Mouse (Mus musculus) kidney, postnatal 36 days (tissue): ENCODE measurements at regions not wholly inside any gene's neighbourhood (a gene's known extent, or its start where the extent isn't known, plus 50 kb on each side); places are given as distances from the start of the nearest gene placed in this dataset.

Source experiments
- DNase-seq, 2 experiments: peaks; one replicate each; pipeline ENCODE4 v3.0.0; 2021 to 2022; ENCODE audit warnings: mixed read lengths in 2 of 2

DNA sequence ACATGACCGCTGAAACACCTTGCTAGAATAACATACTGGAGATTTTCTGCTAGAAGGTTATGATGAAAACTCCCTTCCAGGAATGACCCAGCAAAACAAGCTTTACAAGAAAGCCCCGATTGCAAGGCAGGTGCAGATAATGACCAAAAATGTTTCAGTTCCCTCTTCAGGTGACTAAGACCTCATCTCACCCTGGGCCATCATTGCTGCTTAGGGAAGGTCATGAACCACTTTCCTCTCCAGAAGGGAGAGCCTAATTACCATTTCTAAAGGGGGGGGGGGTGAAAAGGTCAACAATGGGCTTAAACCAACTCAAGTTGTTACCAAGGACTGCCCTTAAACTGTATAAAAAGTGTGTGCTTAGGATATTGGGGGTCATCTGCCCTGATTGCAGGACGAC is 59.8 kb upstream of the Speer4c start:
- no peak for DNase-seq

GRCm38 (mm10) chr5:15774567-15774966 is 60.5 kb upstream of the Speer4c start:
- no peak for DNase-seq

DNA sequence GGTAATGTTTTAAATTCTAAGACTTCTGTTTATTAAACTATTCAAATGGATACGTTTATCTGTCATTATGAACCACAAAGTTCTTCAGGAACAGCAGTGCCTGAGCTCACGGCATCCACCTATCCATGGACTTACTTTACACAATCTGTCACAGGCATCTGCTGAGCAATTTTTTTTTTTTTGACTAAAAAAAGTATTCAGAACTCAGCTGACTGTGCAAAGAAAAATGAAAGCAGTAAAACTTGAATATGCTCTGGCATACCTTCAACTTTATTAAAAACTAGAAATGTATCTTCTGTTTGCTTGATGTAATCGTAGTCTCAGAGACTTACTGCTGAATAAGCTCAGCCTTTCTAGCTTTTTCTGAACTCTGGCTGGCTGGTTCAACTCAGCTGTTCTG is 62.0 kb upstream of the Speer4c start:
- DNase-seq: no peak

GRCm38 (mm10) chr5:15803583-15803982 is 89.5 kb upstream of the Speer4c start:
- no peak for DNase-seq

- DNase-seq: no peak
These were observed 102.8 kb upstream of the Speer4c start for GRCm38 (mm10) chr5:15816864-15817263.

DNA sequence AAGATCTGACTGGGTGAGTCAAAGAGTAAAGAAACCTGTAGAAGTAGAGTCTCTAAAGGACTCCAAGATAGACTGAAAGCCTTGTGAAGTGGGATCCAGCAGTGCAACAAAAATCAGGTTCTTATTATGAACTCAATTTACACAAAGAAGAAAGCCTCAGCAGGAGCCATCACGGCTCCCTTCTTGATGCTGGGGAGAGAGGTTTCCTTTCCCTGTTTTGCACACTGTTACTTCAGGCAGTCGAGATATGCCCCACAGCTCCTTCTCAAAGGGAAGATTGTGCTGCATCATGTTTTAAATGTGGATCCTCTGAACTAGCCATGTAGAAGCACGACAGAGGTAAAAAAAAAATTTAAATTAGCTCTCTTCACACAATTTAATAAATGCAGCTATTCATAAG is 103.3 kb upstream of the Speer4c start:
- no peak for DNase-seq

DNA sequence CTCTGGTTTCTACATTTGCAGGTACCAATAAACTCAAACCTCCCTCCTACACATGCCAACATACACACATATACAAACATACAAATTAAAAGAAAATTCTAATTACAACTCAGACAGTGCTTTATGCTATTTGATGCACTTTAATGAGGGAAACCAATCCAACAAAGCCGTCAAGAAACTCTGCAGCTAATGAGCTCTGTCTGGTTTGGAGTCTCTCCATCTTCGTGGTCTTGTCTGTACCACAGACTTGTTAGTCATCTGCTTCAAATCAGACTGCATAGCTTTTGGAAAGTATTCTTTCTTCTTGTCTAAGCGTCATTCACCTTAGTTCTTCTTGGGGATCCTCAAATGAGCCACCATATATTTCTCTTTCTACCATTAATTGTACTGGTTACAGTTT is 108.9 kb upstream of the Speer4c start:
- DNase-seq: no peak

DNA sequence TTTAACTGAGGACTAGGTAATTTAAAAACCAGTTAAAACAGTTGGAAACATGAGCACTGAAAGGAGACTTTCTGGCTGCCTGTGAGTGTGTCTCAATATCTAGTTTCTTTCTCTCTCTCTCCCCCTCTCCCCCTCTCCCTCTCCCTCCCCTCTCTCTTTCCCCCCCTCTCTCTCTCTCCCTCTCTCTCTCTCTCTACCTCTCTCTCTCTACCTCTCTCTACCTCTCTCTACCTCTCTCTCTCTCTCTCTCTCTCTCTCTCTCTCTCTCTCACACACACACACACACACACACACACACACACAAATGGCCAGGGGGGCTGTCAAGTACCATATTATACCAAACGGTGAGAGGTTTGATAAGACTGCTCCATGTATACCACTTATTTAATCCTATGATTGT is 103.0 kb upstream of the Cacna2d1 start:
- no peak for DNase-seq

GRCm38 (mm10) chr5:15832338-15832737 is 102.2 kb upstream of the Cacna2d1 start:
- DNase-seq: no peak

DNA sequence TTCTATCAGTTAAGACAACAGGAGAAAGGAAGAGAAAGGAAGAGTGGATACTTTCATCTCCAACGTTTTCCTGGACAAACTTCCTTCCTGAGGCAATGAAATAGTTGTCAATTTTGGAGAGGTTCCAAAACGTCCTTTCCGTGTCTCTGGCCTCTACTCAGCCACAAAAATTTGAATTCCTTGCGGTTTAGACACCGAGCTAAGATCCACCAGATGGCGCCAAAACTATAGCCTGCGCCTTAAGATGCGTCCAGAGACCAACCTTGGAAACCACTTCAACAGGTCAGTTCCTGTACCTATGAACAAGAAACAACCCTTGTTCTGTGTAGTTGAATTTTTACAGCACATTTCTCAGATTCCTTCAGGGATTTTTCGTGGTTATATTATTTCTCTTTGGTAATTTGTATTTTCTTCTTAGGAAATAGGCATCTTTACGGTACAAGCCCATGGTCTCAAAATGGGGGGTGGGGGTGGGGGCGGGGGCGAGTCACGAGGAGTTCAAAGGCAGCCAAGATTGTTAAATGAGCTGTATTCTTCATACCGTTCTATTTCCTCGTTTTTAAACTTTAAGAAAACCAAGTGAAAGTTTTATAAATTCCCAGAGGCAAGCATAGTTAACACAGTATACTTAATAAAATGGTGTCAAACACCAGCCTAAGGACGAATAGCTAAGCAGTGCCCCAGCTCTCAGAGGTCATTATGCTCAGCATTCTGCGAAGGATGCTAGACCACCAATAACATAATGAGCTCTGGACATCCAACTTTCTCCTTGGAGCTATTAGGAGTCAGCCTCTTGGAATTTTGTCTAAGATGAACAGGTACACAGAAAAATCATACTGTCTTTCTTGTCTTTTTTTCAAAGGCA is 96.2 kb upstream of the Cacna2d1 start:
- DNase-seq: peak; percentile 69 to 82

GRCm38 (mm10) chr5:15846790-15847189 is 87.7 kb upstream of the Cacna2d1 start:
- no peak for DNase-seq

DNA sequence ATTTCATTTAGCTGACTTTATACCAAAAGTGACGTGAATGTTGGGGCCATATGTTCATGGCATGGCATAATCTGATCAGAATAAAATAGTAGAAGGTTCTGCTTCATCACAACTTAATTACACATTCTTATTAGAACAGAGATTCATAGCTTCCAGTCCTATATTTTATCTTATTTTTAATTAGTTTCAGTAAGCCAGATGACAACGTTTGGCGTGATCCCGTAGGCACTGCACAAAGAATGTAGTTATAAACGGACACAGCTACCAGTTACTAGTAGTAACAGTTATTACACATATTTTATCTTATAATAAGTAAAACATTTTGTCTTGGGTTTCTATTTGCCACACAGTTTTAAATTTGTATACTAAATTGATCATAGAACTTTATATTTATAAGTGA is 85.0 kb upstream of the Cacna2d1 start:
- DNase-seq: no peak

GRCm38 (mm10) chr5:15850126-15850801 is 84.2 kb upstream of the Cacna2d1 start:
- DNase-seq: no peak

DNA sequence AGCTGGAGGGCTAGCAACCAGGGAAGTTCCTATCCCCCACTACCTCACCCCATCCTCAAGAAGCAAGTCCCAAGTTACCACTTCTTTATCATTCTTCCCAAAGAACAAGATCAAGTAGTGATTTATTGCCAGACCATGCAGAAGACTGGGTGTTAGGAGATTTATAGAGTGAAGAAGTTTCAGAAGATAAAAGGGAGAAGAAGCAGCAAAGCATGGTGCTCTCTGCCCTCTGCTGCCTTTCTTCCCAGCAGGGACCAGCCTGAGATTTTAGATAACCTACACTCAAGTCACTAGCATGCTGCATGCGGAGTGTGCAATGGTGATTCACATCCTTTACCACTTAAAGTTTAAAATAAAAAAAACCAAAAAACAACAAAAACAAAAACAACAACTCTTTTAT is 79.7 kb upstream of the Cacna2d1 start:
- no peak for DNase-seq

DNA sequence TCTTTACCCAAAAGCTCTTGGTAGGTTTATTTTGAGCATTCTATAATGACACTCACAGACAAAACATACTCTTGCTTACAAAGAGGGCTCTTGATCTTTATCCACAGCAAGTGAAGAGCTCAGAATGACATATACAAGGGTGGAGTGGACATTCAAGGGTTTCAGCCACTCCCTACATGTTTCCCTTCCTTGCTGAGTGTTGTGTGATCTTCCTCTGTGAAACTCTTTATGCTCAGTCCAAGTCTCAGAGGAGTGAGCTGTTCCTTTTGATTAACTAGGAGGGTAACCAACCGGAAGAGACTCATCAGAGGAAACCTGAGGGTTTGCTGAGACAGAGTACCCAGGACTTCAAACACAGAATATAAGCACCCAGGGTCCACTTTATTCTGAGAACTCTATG is 77.5 kb upstream of the Cacna2d1 start:
- DNase-seq: no peak

DNA sequence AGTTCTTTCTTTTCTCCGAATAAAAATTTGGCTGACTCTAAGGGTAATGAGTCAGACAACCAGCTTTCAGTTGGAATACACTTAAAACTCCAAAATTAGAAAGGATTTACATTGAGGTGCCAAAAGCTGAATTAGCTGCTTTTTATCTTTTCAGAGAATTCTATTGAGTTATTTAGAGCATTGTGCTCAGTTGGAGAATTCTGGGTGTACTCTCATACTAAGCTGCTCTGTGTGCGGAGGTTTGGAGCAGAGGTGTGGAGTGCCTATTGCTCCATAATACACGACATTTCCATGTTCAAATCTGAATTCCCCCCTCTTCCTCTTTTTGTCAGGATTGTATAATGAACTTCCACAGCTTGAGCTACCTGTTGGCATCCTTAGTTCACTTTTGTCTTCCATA is 60.4 kb upstream of the Cacna2d1 start:
- no peak for DNase-seq

GRCm38 (mm10) chr5:15883004-15883403 is 51.5 kb upstream of the Cacna2d1 start:
- no peak for DNase-seq
